Mouse (Mus musculus) bone marrow macrophage, adult 2 months (primary cell): Measurements from ENCODE around the gene Ctc1.
"Not testable (repeated sequence)": the region's sequence is repeated elsewhere in the genome, so short reads cannot be mapped to it uniquely, and the experiment has no call there.

Source experiments
- CTCF ChIP-seq: IDR thresholded peaks from 2 replicates; pipeline ENCODE4 v1.5.1; 2012; ENCODE audit warnings: low read depth, mild to moderate bottlenecking, low read length, moderate library complexity
- POLR2A ChIP-seq: IDR thresholded peaks from 2 replicates; pipeline ENCODE4 v1.6.1; 2012; ENCODE audit warnings: mild to moderate bottlenecking, low read depth, low read length, borderline replicate concordance

DNA sequence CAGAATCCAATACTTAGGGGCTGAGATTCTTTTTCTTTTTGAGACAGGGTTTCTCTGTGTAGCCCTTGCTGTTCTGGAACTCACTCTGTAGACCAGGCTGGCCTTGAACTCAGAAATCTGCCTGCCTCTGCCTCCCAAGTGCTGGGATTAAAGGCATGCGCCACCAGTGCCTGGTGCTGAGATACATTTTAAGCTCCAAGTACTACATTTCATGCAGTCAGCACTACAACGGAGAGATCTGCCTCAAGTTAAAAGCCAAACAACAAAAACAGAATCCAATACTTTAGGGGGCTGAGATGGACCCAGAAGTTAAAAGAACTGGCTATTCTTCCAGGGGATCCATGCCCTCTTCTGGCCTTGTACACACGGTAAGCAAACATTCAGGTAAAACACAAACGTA lies 12.9 kb upstream of the Ctc1 start:
- not testable (repeated sequence) for TF ChIP-seq POLR2A, CTCF
